Mouse (Mus musculus) stomach, embryonic 16.5 days (tissue): ENCODE results near the gene Nanos1. TPM values are rescaled to one million over a fixed set of nuclear protein-coding genes. Genes with fewer than 3 reads are reported as not detected.

Experiments used
- ATAC-seq: fragments of 200-750 bp; cut with Nextera tagmentation; 2 replicates; pipeline ENCODE4 v1.8.0; 2017; ENCODE audit warnings: moderate number of reproducible peaks, moderate TSS enrichment; ENCODE audit not compliant: insufficient read depth, low FRiP score
- H3K27ac ChIP-seq: fragments of 300-500 bp; sonication (generic); 2 replicates; pipeline ENCODE4 v1.5.1; 2014; ENCODE audit warnings: low read length
- H3K27me3 ChIP-seq: fragments of 300-500 bp; sonication (generic); 2 replicates; pipeline ENCODE4 v1.6.1; 2014; ENCODE audit warnings: low read length, control low read depth, mixed read lengths; ENCODE audit not compliant: control insufficient read depth, insufficient read depth
- H3K36me3 ChIP-seq: fragments of 300-500 bp; sonication (generic); 2 replicates; pipeline ENCODE4 v1.6.1; 2014; ENCODE audit warnings: low read length; ENCODE audit not compliant: control insufficient read depth, insufficient read depth
- H3K4me1 ChIP-seq: fragments of 300-500 bp; sonication (generic); 2 replicates; pipeline ENCODE4 v1.6.1; 2014; ENCODE audit warnings: low read length, control low read depth, mixed read lengths; ENCODE audit not compliant: control insufficient read depth, insufficient read depth
- H3K4me2 ChIP-seq: fragments of 300-500 bp; sonication (generic); 2 replicates; pipeline ENCODE4 v1.6.1; 2014; ENCODE audit warnings: low read depth, low read length, mixed read lengths
- H3K4me3 ChIP-seq: fragments of 300-500 bp; sonication (generic); replicated peaks from 2 replicates; pipeline ENCODE4 v1.5.1; 2014; ENCODE audit warnings: mild to moderate bottlenecking, low read length
- H3K9ac ChIP-seq: fragments of 300-500 bp; sonication (generic); 2 replicates; pipeline ENCODE4 v1.6.1; 2014; ENCODE audit warnings: low read length
- H3K9me3 ChIP-seq: fragments of 300-500 bp; sonication (generic); replicated peaks from 2 replicates; pipeline ENCODE4 v1.6.1; 2016; ENCODE audit warnings: low read length, control low read depth; ENCODE audit not compliant: control insufficient read depth
- WGBS: fragments of 180-500 bp; shearing (Covaris S2); extraction: QIAGEN DNeasy Blood & Tissue Kit; methylation state at CpG from one replicate; pipeline ENCODE4 v1.1.7; 2014; 5-methylcytosine and 5-hydroxymethylcytosine counted together
- microRNA-seq: library from miRNA; unstranded; fragments of <30 nt; microRNA quantifications from one replicate; pipeline ENCODE4, GENCODE M21; 2016
- polyA plus RNA-seq: library from polyadenylated mRNA; unstranded; fragments of >200 nt; fragmentation: Nextera tagmentation; extraction: Ambion mirVana; gene quantifications from 2 replicates; pipeline ENCODE4 v1.2.1, GENCODE M21; 2015

Gene Nanos1
- polyA plus RNA-seq, 1 experiment from 2014 or later: 1.1 TPM

DNA sequence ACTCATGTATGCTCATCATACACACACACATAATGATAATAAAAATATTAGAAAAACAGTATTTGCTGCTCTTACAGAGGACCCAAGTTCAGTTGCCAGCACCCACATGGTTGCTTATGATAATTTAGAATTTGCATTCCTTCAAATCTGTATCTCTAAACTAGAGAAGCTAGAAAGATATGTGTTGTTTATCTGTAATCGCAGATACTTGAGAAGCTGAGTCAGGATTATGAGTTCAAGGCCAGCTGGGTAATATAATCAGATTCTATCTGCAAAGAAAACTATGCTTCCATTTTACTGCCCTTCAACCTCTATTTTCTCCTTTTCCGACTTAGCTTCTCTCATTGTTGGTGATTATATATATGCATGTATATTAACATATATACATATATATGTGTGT is 41.6 kb downstream of the Nanos1 start:
- ATAC-seq: no peak
- Histone ChIP-seq H3K36me3 (no peaks in the 10 kb centered on the region), H3K27ac (no peak overlapping the region), H3K4me1 (no peaks in the 10 kb centered on the region), H3K4me3 (no peak overlapping the region), H3K9me3 (no peaks in the 10 kb centered on the region), H3K4me2 (no peak overlapping the region), H3K9ac (no peak overlapping the region), H3K27me3 (no peaks in the 10 kb centered on the region)
- 81% methylated on average over 2 of the region's 2 CpGs for WGBS

DNA sequence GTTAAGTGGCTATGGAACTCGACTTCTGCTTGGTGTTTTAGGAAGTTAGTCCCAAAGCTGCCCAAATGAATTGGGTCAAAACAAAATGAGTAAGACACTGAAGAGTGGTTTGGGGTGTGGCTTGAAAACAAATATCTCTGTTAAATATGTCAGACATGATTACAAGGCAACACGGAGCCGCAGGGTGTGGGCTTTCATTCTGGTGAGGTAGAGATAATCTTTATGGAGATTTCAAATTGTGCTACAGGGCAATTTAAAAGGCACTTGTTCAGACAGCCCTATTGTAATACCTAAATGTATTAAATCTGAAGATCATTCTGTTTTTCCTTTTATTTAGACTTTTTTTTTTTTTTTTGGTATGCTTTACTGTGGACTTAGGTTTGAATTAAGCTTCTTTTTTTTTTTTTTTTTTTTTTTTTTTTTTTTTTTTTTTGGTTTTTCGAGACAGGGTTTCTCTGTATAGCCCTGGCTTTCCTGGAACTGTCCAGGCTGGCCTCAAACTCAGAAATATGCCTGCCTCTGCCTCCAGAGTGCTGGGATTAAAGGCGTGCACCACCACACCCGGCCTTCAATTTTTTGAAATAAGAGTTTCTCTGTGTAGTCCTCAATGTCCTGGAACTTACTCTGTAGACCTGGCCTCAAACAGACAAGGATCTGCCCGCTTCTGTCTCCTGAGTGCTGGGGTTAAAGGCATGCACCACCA is 44.2 kb downstream of the Nanos1 start:
- Histone ChIP-seq H3K27me3 (no peaks in the 10 kb centered on the region), H3K4me1 (no peaks in the 10 kb centered on the region), H3K9me3 (no peaks in the 10 kb centered on the region), H3K4me3 (no peak overlapping the region), H3K27ac (no peak overlapping the region), H3K36me3 (no peaks in the 10 kb centered on the region), H3K4me2 (no peak overlapping the region), H3K9ac (no peak overlapping the region)
- ATAC-seq: no peak
- 71% methylated on average over 7 of the region's 7 CpGs for WGBS

DNA sequence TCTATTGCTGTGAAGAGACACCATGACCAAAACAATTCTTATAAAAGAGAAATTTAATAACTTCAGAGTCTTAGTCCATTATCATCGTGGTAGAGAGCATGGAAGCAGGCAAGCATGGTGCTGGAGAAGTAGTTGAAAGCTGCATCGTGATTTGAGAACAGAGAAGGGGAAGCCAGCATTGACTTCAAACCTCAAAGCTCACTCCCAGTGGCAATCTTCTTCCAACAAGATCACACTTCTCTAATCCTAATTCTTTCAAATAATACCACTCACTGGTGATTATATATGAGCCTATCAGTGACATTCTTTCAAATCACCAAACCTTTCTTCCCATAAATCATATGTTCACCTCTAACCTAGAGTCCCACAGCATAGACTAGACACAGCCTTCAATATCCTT is 49.1 kb downstream of the Nanos1 start:
- no peak overlapping the region for H3K4me3 ChIP-seq
- WGBS: 53% methylated on average over 2 of the region's 2 CpGs

More for the DNA sequence above, 49.1 kb downstream of the Nanos1 start:
- Histone ChIP-seq H3K4me1 (no peaks in the 10 kb centered on the region), H3K36me3 (no peaks in the 10 kb centered on the region), H3K27ac (no peak overlapping the region), H3K9me3 (no peaks in the 10 kb centered on the region), H3K27me3 (no peaks in the 10 kb centered on the region), H3K9ac (no peak overlapping the region), H3K4me2 (no peak overlapping the region)
- no peak for ATAC-seq

Small RNA genes within 50 kb of the gene (microRNA-seq; reads per million reads assigned to microRNA genes)
- not detected for gene mmu-mir-3084-1

Other genes starting within 250 kb of the Nanos1 start
- gene Cacul1, start 175.0 kb upstream of the Nanos1 start, polyA plus RNA-seq: 12.6 and 14.1 TPM in 2 replicates
- 128 and 129 TPM in 2 replicates for gene Eif3a, start 34.7 kb downstream of the Nanos1 start, polyA plus RNA-seq
- gene Fam45a, start 55.6 kb downstream of the Nanos1 start, polyA plus RNA-seq: 34.7 and 37.5 TPM in 2 replicates
- gene Sfxn4, start 105.5 kb downstream of the Nanos1 start, polyA plus RNA-seq: 5.5 and 5.7 TPM in 2 replicates
- 119 and 126 TPM in 2 replicates for gene Prdx3, start 118.6 kb downstream of the Nanos1 start, polyA plus RNA-seq
- gene Grk5, start 133.8 kb downstream of the Nanos1 start, polyA plus RNA-seq: 2.5 and 3.4 TPM in 2 replicates